Mouse (Mus musculus) spleen, postnatal 14 days (tissue): ENCODE measurements around the gene Polr3c.
"Not testable (repeated sequence)": the region's sequence is repeated elsewhere in the genome, so short reads cannot be mapped to it uniquely, and the experiment has no call there.

Experiments used
- DNase-seq, 2 experiments: peaks; one replicate each; pipeline ENCODE4 v3.0.0; 2021 to 2022; ENCODE audit warnings: low spot score in 2 of 2

Polr3c gene

GRCm38 (mm10) chr3:96727343-96727827, at the start of gene Polr3c, which contains the start of gene Rnf115:
Polr3c (minus strand) TSS chr3:96727628.
Rnf115 (plus strand) TSS chr3:96727664.
- peak; percentile 93 to 95 for DNase-seq

GRCm38 (mm10) chr3:96777120-96777519, 49.7 kb upstream of the Polr3c start:
- no peak for DNase-seq

GRCm38 (mm10) chr3:96772949-96773348, 45.5 kb upstream of the Polr3c start:
- no peak for DNase-seq

DNA sequence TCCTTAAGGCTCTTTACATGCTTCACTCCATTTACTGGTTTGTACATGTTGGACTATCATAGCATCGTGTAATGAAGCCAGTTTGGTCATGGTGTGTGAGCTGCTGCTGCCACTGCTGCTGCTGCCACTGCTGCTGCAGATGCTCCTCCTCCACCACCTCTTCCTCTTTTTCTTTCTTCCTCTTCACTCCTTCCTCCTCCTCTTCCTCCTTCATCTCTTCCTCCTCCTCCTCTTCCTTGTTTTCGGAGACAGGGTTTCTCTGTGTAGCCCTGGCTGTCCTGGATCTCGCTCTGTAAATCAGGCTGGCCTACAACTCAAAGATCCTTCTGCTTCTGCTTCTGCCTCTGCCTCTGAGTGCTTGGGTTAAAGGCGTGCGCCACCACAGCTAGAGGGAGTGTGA, 42.5 kb upstream of the Polr3c start:
- no peak for DNase-seq

DNA sequence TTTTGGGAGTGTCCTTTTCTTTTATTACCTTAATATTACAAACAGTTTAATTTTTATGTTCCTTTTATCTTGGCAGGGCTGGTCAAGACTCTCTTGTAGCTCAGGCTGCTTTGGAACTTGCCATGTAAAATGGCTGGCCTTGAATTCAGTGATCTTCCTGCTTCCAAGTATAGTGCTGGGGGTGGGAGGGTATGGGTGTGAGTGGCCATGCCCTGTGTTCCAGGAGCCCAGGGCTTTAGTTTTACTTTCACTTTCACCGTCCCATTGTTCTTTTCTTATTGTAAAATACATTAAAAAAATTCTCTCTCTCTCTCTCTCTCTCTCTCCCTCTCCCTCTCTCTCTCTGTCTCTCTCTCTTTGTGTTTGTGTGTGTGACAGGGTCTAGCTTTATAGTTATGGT, 37.1 kb upstream of the Polr3c start:
- DNase-seq = no peak

DNA sequence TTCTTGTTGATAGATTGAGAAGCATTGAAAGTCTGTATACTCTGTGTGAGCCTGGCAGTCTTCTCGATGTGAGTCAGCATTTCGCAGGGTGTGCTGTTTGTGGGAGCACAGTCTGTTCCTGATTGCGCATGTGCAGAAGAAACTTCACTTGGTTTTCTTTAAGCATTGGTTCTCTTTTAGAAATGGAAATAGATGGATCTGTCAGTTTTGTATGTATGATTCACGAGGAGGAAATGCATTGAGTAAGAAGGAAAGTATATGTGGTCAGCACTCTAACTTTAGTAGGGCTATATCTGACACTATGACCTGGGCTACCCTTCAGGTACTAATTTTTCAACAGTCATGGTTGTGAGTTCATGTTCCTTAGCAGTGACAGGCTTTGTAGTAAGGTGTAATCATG, 32.3 kb upstream of the Polr3c start:
- DNase-seq = no peak

- no peak for DNase-seq
Measured at GRCm38 (mm10) chr3:96757691-96758090, 30.3 kb upstream of the Polr3c start.

- no peak for DNase-seq
Measured at GRCm38 (mm10) chr3:96755935-96756334, 28.5 kb upstream of the Polr3c start.

DNA sequence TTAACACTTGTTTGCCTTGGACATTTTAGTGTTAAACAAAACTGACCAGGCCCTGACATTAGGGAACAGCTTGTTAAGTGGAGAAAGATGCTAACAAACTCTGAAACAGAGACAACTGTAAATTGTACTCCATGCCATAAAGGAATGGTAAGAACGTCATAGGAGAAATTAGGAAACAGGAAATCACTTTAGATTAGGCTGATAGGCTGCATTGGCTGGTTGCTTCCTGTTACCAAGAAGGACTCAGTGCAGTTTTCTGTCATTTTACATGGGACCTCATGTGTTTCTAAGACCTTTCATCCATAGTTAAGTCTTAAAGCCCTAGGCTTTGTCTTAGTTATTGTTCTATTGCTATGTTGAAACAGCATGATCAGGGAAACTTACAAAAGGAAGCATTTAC, 19.4 kb upstream of the Polr3c start:
- no peak for DNase-seq

DNA sequence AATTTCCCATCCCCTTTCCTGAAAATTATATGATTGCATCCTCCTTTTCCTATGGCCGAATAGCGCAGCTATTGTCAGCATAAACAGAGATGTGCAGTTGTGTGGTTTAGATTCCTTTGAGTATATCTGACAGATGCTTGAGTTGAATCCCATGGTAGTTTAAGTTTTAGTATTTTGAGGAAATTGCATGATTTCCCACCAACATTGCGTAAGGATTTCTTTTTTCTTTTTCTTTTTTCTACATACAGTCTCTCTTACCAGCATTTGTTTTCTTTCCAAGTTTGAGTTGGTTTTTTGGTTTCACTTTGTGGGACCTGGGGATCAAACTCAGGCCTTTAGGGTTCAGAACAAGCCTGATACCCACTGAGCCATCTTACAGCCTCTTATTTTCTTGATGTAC, 16.9 kb upstream of the Polr3c start:
- DNase-seq = no peak

DNA sequence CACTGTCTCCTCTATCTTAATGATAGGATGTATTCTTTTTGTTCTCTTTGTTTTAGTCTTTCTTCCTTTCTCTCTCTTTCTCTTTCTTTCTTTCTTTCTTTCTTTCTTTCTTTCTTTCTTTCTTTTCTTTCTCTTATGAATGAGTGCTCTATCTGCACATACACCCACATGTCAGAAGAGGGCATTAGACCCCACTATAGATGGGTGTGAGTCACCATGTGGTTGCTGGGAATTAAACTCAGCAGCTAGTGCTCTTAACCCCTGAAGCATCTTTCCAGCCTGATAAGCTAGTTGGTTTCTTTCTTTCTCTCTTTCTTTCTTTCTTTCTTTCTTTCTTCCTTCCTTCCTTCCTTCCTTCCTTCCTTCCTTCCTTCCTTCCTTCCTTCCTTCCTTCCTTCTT, 12.9 kb upstream of the Polr3c start:
- not testable (repeated sequence) for DNase-seq

- no peak for DNase-seq
Measured at GRCm38 (mm10) chr3:96737995-96738394, 10.6 kb upstream of the Polr3c start.

- DNase-seq = no peak
Measured at GRCm38 (mm10) chr3:96737013-96737740, 9.7 kb upstream of the Polr3c start.

DNA sequence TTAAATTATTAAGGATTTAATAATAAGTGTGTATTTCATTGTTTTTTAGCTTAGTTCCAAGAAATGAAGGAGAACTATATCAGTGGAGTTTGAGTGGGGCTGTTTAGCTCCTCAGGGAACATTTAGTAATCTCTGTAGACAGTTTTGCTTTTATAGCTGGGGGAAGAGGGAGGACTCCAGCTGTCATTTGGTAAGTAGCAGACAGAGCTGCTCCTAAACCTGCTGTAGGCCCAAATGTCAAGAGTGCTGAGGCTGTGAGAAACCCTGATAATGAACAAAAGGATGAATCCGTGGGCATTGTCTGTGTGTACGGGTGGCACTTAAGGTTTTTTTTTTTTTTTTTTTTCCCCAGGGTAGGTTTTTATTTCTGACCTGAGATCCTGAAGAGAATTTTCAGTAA, 7.8 kb upstream of the Polr3c start:
- DNase-seq = no peak

- no peak for DNase-seq
Measured at GRCm38 (mm10) chr3:96733984-96734383, 6.6 kb upstream of the Polr3c start.

DNA sequence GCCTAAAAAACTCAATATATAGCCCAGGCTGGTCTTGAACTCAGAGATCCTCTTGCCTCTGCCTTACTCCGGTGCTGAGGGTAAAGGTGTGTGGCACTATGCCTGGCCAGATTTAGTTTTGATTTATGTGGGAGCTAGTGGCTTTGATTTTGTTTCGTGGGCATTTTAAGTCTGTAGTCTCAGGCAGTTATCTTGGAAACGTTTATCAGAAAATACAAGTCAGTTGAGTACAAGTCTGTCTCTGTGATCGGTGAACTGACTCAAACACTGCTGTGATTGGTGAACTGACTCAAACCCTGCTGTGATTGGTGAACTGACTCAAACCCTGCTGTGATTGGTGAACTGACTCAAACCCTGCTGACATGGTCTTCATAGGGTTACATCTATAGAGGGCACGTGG, 3.4 kb upstream of the Polr3c start:
- no peak for DNase-seq

DNA sequence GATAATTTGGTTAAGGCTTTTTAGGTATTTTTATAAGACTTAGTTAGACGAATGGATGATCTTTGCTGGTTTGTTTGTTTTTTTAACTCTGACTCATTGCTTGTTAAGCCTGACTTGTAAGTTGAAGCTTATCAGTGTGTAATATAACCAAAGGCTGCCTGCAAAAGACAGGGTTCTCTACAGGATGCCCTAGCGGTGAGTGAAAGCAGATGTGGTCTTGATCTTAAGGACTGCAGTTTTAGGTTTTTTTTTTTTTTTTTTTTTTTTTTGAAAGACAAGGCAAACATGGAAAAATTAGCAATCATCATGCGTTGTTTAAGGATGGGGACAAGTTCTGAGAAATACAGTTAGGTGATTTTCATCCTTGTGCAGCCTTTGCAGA, 2.0 kb upstream of the Polr3c start:
- DNase-seq = no peak

DNA sequence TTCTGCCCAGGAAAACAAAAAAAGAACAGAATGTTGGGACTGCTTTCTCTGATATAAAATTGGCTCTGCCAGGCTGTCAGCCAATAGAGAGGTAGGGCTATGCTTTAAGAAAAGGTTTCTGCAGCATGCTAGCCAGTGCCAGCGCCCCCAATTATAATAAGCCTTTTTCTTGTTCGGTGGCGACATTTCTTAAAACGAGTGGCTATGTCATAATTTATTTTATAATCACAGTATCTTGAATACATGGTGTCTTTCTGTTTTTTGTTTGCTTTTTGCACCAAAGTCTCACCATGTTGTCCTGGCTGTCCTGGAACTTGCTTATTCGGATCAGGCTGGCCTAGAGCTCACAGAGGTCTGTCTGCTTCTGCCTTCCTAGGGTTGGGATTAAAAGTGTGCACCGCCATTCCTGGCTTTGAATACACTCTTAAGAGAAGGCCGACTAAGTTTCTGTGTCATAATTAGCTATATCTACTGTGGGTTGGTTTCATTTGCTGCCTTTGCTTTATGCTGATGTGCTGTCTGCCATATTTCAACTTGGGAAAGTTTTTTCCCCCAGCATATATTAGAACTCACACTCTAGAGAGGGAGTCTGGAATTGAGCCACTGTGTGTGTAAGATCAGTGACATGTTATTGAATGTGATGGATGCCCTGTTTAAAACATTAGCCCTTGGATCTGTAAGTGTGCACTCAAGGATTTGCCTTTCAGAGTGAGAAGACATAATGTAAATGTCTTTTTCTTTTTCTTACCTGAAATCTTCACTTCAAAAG, 1.4 kb upstream of the Polr3c start:
- no peak for DNase-seq

- DNase-seq = no peak
Measured at GRCm38 (mm10) chr3:96727828-96728633, 603 bp upstream of the Polr3c start.

GRCm38 (mm10) chr3:96719173-96719572, 8.3 kb downstream of the Polr3c start:
- DNase-seq = no peak

DNA sequence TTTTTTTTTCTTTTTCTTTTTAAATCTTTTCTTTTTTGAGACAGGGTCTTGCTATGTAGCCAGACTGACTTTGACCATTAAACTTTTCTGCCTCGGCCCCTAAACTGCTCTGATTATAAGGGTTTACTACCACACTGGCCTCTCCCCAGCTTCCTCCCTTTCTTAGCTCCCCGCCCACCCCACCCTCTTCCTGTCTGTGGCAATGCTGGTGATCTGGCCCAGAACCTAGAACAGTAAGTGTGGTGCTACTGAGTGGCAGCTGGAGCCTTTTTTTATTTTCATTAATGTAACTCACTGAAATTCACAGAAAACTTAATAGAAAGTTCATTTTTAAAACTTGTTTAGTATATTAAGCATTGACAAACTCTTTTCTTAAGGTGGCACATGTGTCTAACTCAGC, 11.6 kb downstream of the Polr3c start:
- DNase-seq = no peak

DNA sequence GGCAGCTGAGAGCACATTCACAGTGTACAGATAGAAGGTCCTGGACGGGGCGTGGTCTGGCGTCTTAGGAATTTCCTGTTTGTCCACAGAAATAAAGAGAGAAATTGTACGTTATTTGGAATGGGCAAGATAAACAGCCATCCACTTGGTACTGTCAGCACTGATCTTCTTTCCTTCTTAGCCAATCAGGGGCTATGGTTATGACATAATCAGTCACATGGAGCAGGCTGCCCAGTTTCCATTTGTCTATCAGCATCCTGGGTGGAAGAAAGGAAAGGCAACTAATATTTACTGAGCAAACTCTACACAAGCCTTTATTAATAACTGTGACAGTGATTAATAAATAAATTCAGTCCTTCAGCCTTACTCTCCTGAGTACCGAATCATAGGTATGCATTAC, 13.1 kb downstream of the Polr3c start:
- DNase-seq = no peak
